Mouse (Mus musculus): ENCODE data around the gene Efemp2. TPM values are rescaled to one million over a fixed set of nuclear protein-coding genes. Genes with fewer than 3 reads are reported as not detected.

The Efemp2 gene
- total and polyA plus RNA-seq, 3 experiments, result 10.4 to 17.7 TPM; not detected in 1

DNA sequence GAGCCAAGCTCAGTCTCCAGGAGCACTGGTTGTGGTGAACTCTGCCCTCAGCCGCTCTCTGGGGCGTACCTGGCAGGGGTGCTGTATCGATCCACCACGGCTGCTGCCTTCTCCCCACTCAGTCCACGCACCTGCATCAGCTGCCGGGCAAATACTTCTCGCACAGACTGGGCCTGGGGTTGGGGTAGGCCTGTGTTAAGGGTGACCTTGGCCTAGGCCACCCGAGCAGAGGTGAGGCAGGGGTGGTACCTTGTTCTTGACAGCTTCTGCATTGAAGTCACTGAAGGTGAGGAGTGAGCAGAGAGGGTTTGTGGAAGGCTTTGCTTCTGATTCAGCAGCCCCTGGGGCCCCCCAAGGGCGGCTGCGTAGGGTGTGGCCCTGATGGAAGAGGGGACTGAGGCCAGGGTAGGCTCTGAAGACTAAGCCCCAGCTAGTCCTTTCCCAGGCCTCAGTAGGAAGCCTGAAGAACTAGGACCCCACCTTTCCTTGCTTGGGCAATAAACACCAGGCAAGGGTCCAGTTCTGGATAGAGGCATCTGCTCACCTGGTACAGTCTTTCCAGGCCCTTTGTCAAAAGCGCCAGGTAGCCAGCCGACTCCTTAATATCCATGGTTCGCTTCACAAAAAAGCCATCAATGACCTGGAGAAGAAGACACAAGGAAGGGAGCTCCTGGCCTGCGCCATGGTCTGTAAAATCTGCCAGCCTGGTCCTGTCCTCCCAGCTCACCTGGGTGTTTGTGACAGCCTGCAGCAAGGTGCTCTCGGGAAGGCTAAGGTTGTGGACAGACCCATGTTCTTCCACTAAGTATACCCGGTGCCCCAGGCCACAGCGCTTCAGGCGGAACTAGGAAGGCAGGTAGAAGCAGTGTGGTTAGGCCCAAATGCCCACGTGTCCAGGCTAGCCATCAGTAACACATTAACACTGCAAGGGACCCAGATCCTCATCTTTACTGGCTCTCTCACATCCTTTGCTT lies 9.9 kb downstream of the Efemp2 start:
- TF ChIP-seq RCOR1 (IDR thresholded peaks at IDR 0.05; ENCODE audit: low read depth, low read length), result no peak
- TF ChIP-seq POLR2A (IDR thresholded peaks at IDR 0.05; ENCODE audit: control insufficient read depth in 1 of 2, insufficient read depth in 1 of 2, low read depth in 1 of 2, low read length in 2 of 2, poor library complexity in 1 of 2), result no peak
- TF ChIP-seq ZNF384 (IDR thresholded peaks at IDR 0.05; ENCODE audit: low read depth, low read length), result no peak
- no peak for TF ChIP-seq USF2 (IDR thresholded peaks at IDR 0.05; ENCODE audit: borderline replicate concordance in 1 of 2, insufficient read depth in 1 of 2, low read depth in 1 of 2, low read length in 2 of 2)
- no peak for TF ChIP-seq POLR2AphosphoS5 (IDR thresholded peaks at IDR 0.05; ENCODE audit: borderline replicate concordance, low read depth, low read length)
- TF ChIP-seq MAX (IDR thresholded peaks at IDR 0.05; ENCODE audit: low read length), result no peak
- TF ChIP-seq RAD21 (IDR thresholded peaks at IDR 0.05; ENCODE audit: low read depth, low read length), result no peak
- no peak for TF ChIP-seq HCFC1 (IDR thresholded peaks at IDR 0.05; ENCODE audit: low read depth, low read length)
- TF ChIP-seq USF1 (IDR thresholded peaks at IDR 0.05; ENCODE audit: low read depth, low read length), result no peak
- no peak for TF ChIP-seq MYB (IDR thresholded peaks at IDR 0.05; ENCODE audit: low read depth, low read length)
- TF ChIP-seq EP300 (IDR thresholded peaks at IDR 0.05; ENCODE audit: low read depth in 1 of 2, low read length in 2 of 2), result no peak
- TF ChIP-seq TAL1 (IDR thresholded peaks at IDR 0.05; ENCODE audit: low read length), result no peak
- TF ChIP-seq E2F4 (IDR thresholded peaks at IDR 0.05; ENCODE audit: borderline replicate concordance, low read depth, low read length), result no peak
- 0 out of 4 replicates have a peak, but pooled peaks cover 0 to 2% of the 10 kb centered on the region in 2 experiments for H3K36me3 ChIP-seq (ENCODE audit: control insufficient read depth in 1 of 2, insufficient read depth in 2 of 2, low read length in 2 of 2)

DNA sequence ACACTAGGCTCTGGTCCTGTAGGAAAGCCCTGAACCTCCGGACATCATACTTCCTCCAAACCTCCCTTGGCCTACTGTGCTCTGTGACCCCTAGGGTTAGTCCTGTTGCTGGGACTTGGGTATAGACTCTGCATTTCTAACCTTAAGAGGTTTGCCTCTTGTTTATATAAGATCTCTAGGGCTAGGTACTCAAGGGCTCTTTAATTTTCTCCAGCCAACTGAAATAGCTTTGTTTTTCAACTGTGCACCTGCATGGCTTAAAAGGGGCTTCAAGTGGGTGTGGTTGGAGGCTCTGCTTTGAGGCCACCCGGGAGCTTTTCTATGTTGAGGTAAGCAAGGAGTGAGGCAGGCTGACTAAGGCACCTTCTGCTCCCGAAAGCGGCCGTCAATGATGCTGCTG lies 10.7 kb downstream of the Efemp2 start:
- no peak overlapping the region for H3K9ac ChIP-seq (ENCODE audit: control insufficient read depth, low read depth, low read length, poor library complexity, severe bottlenecking)
- H3K79me2 ChIP-seq (ENCODE audit: control insufficient read depth, insufficient read depth, low read length, poor library complexity), result peaks cover 2% of the 10 kb centered on the region; the same call in 1 of the 2 replicates
- DNase-seq (ENCODE audit: low read depth, low spot score), result no peak
- H3K27ac ChIP-seq (ENCODE audit: control insufficient read depth, low read depth, low read length), result no peak overlapping the region
- H3K4me1 ChIP-seq (ENCODE audit: control insufficient read depth in 1 of 2, insufficient read depth in 2 of 2, low read length in 2 of 2), result peaks cover 0 to 12% of the 10 kb centered on the region in 2 experiments; a peak in 2 of 4 replicates
- TF ChIP-seq EP300 (IDR thresholded peaks at IDR 0.05; ENCODE audit: low read depth in 1 of 2, low read length in 2 of 2) (no peak), USF2 (IDR thresholded peaks at IDR 0.05; ENCODE audit: borderline replicate concordance in 1 of 2, insufficient read depth in 1 of 2, low read depth in 1 of 2, low read length in 2 of 2) (no peak), USF1 (IDR thresholded peaks at IDR 0.05; ENCODE audit: low read depth, low read length) (no peak), MYB (IDR thresholded peaks at IDR 0.05; ENCODE audit: low read depth, low read length) (no peak), ETS1 (IDR thresholded peaks at IDR 0.05; ENCODE audit: low read depth, low read length) (no peak), ZKSCAN1 (IDR thresholded peaks at IDR 0.05; ENCODE audit: low read depth, low read length) (no peak), CHD2 (IDR thresholded peaks at IDR 0.05; ENCODE audit: low read length) (no peak), CTCF (IDR thresholded peaks at IDR 0.05 in 2 of 3, conservative IDR thresholded peaks at IDR 0.05 in 1 of 3; ENCODE audit: control insufficient read depth in 1 of 3, insufficient read depth in 1 of 3, low read depth in 2 of 3, low read length in 3 of 3, poor library complexity in 1 of 3, severe bottlenecking in 1 of 3) (no peak), GATA1 (IDR thresholded peaks at IDR 0.05; ENCODE audit: low read depth, low read length) (no peak), NRF1 (IDR thresholded peaks at IDR 0.05; ENCODE audit: insufficient read depth, low read depth, low read length, poor library complexity, severe bottlenecking) (no peak), NELFE (IDR thresholded peaks at IDR 0.05; ENCODE audit: low read depth, low read length) (no peak), MAX (IDR thresholded peaks at IDR 0.05; ENCODE audit: low read length) (no peak), SMC3 (IDR thresholded peaks at IDR 0.05; ENCODE audit: low read depth, low read length) (no peak), BHLHE40 (IDR thresholded peaks at IDR 0.05; ENCODE audit: borderline replicate concordance, low read depth, low read length) (no peak), TBP (IDR thresholded peaks at IDR 0.05; ENCODE audit: low read depth, low read length) (no peak), ZC3H11A (IDR thresholded peaks at IDR 0.05; ENCODE audit: low read depth, low read length) (no peak), MAZ (IDR thresholded peaks at IDR 0.05; ENCODE audit: low read depth, low read length) (no peak), TCF12 (IDR thresholded peaks at IDR 0.05; ENCODE audit: low read depth, low read length) (no peak)
- H3K27me3 ChIP-seq (ENCODE audit: control insufficient read depth in 1 of 2, insufficient read depth in 2 of 2, low read length in 2 of 2), result no peaks in the 10 kb centered on the region
- H3K9me3 ChIP-seq (replicated peaks; ENCODE audit: insufficient read depth, low read length), result no peaks in the 10 kb centered on the region
- 0 out of 4 replicates have a peak, but pooled peaks cover 0 to 2% of the 10 kb centered on the region in 2 experiments for H3K36me3 ChIP-seq (ENCODE audit: control insufficient read depth in 1 of 2, insufficient read depth in 2 of 2, low read length in 2 of 2)
- H3K4me3 ChIP-seq (ENCODE audit: control insufficient read depth in 1 of 2, insufficient read depth in 1 of 2, low read depth in 2 of 2, low read length in 2 of 2), result no peak overlapping the region

More for the DNA sequence above, 9.9 kb downstream of the Efemp2 start:
- Histone ChIP-seq H3K79me2 (ENCODE audit: control insufficient read depth, insufficient read depth, low read length, poor library complexity) (peaks cover 2% of the 10 kb centered on the region; the same call in 1 of the 2 replicates), H3K9ac (ENCODE audit: control insufficient read depth, low read depth, low read length, poor library complexity, severe bottlenecking) (no peak overlapping the region), H3K4me3 (ENCODE audit: control insufficient read depth in 1 of 2, insufficient read depth in 1 of 2, low read depth in 2 of 2, low read length in 2 of 2) (no peak overlapping the region), H3K27ac (ENCODE audit: control insufficient read depth, low read depth, low read length) (no peak overlapping the region), H3K9me3 (replicated peaks; ENCODE audit: insufficient read depth, low read length) (no peaks in the 10 kb centered on the region), H3K4me1 (ENCODE audit: control insufficient read depth in 1 of 2, insufficient read depth in 2 of 2, low read length in 2 of 2) (peaks cover 0 to 10% of the 10 kb centered on the region in 2 experiments; a peak in 2 of 4 replicates), H3K27me3 (ENCODE audit: control insufficient read depth in 1 of 2, insufficient read depth in 2 of 2, low read length in 2 of 2) (no peaks in the 10 kb centered on the region)
- no peak for DNase-seq (ENCODE audit: low read depth, low spot score)
